In genomic region chr11:87577601-87578248, GRCm38 (mm10) we compare ENCODE assay signal across 9 mouse cellular contexts. TPM values are rescaled to one million over a fixed set of nuclear protein-coding genes. Genes with fewer than 3 reads are reported as not detected.
DNase-seq lines count a peak whose midpoint lies in the region; ATAC-seq and TF ChIP-seq lines count a peak whose summit lies in the region.
"Had no signal": no experiment of that assay in that cellular context is flagged by ENCODE, and none has a peak within 500 bp of the region (broad histone marks: within the 10 kb centered on the region; RNA-seq: fewer than 3 reads in every experiment).

No protein-coding gene starts in this region.

- peak overlapping the region; percentile 27 to 72; a peak in 2 of 4 replicates for H3K4me3 ChIP-seq in ES-E14 (ENCODE audit: insufficient read depth in 1 of 2, low read depth in 1 of 2, low read length in 2 of 2, poor library complexity in 1 of 2, severe bottlenecking in 1 of 2)
- H3K4me3 ChIP-seq in hindbrain, embryonic 10.5 days, result peak overlapping the region; percentile 76
- peak overlapping the region; percentile 54 for H3K4me3 ChIP-seq in limb, embryonic 14.5 days (replicated peaks; ENCODE audit: low read length)
- peak overlapping the region; percentile 47 for H3K4me3 ChIP-seq in stomach, postnatal 0 days (ENCODE audit: low read depth, low read length)

- H3K9ac ChIP-seq in ES-E14 (ENCODE audit: insufficient read depth, low read depth, low read length, poor library complexity, severe bottlenecking), result no peak overlapping the region
- H3K9ac ChIP-seq in limb, embryonic 14.5 days (ENCODE audit: low read depth, low read length, severe bottlenecking), result peak overlapping the region; percentile 60
- H3K9ac ChIP-seq in stomach, postnatal 0 days (ENCODE audit: low read length), result peak overlapping the region; percentile 59

- ATAC-seq in limb, embryonic 14.5 days (ENCODE audit: low FRiP score, low read depth), result no peak
- no peak for ATAC-seq in stomach, postnatal 0 days (ENCODE audit: low FRiP score, low TSS enrichment)

- H3K4me1 ChIP-seq in ES-E14 (ENCODE audit: control insufficient read depth in 2 of 2, insufficient read depth in 2 of 2, low read length in 2 of 2, poor library complexity in 1 of 2), result peaks cover 5 to 18% of the 10 kb centered on the region in 2 experiments; a peak in 2 of 4 replicates
- H3K4me1 ChIP-seq in hindbrain, embryonic 10.5 days (replicated peaks), result peaks cover 66% of the 10 kb centered on the region
- peaks cover 6% of the 10 kb centered on the region for H3K4me1 ChIP-seq in limb, embryonic 14.5 days (ENCODE audit: control insufficient read depth, insufficient read depth, low read length)
- peaks cover 3% of the 10 kb centered on the region; the same call in 1 of the 2 replicates for H3K4me1 ChIP-seq in stomach, postnatal 0 days (replicated peaks; ENCODE audit: control insufficient read depth, insufficient read depth)

- in situ Hi-C loops in ES-E14 (cut with MboI; ENCODE audit: low sequenced_read_pairs in 2 of 2, unreplicated experiment in 2 of 2), result no loop called here

- TF ChIP-seq POLR2A in limb, embryonic 14.5 days (IDR thresholded peaks at IDR 0.05; ENCODE audit: borderline replicate concordance, extremely low read depth, insufficient read depth, insufficient read length), result no peak

- DNase-seq in cerebellum, adult 9-11 months, result peak; percentile 38
- DNase-seq in cerebellum, postnatal 14 days, result no peak
- DNase-seq in ES-E14 (ENCODE audit: low read depth, low spot score), result no peak
- DNase-seq in hindbrain, embryonic 10.5 days (ENCODE audit: low spot score), result no peak
- DNase-seq in limb, embryonic 14.5 days (ENCODE audit: low spot score), result no peak
- no peak for DNase-seq in stomach, postnatal 0 days (ENCODE audit: low spot score)
- no peak for DNase-seq in c-Kit-positive CD71-positive TER-119-positive erythroid progenitor cells, embryonic 14.5 days (ENCODE audit: low spot score)
- no peak for DNase-seq in layer of hippocampus, adult 9-11 months

- no peaks in the 10 kb centered on the region for H3K36me3 ChIP-seq in ES-E14 (ENCODE audit: control insufficient read depth, insufficient read depth, low read length, poor library complexity, severe bottlenecking)
- H3K36me3 ChIP-seq in hindbrain, embryonic 10.5 days, result no peaks in the 10 kb centered on the region
- H3K36me3 ChIP-seq in limb, embryonic 14.5 days (ENCODE audit: control insufficient read depth, insufficient read depth, low read length), result no peaks in the 10 kb centered on the region
- H3K36me3 ChIP-seq in stomach, postnatal 0 days (ENCODE audit: control insufficient read depth, insufficient read depth, low read length), result no peaks in the 10 kb centered on the region

- H3K9me3 ChIP-seq in ES-E14 (ENCODE audit: control insufficient read depth, insufficient read depth, low read depth, low read length), result no peaks in the 10 kb centered on the region
- no peaks in the 10 kb centered on the region for H3K9me3 ChIP-seq in hindbrain, embryonic 10.5 days
- H3K9me3 ChIP-seq in limb, embryonic 14.5 days (ENCODE audit: control insufficient read depth, low read length), result no peaks in the 10 kb centered on the region
- no peaks in the 10 kb centered on the region for H3K9me3 ChIP-seq in stomach, postnatal 0 days (ENCODE audit: control insufficient read depth, low read length)

- no peak for TF ChIP-seq EP300 in stomach, postnatal 0 days (optimal IDR thresholded peaks at IDR 0.05)

- H3K27ac ChIP-seq in ES-E14 (ENCODE audit: insufficient read depth, low read depth, low read length, poor library complexity, severe bottlenecking), result no peak overlapping the region
- no peak overlapping the region for H3K27ac ChIP-seq in hindbrain, embryonic 10.5 days
- no peak overlapping the region for H3K27ac ChIP-seq in limb, embryonic 14.5 days (replicated peaks; ENCODE audit: low read depth, low read length)
- H3K27ac ChIP-seq in stomach, postnatal 0 days (replicated peaks), result no peak overlapping the region

- TF ChIP-seq CTCF in stomach, postnatal 0 days (IDR thresholded peaks at IDR 0.05; ENCODE audit: low read depth), result no peak

- 18% methylated on average over 6 of the region's 6 CpGs for WGBS in hindbrain, embryonic 10.5 days
- 20% methylated on average over 6 of the region's 6 CpGs for WGBS in limb, embryonic 14.5 days
- 33% methylated on average over 6 of the region's 6 CpGs for WGBS in stomach, postnatal 0 days

- H3K27me3 ChIP-seq in hindbrain, embryonic 10.5 days (ENCODE audit: insufficient read depth, poor library complexity, severe bottlenecking), result peaks cover 32% of the 10 kb centered on the region
- no peaks in the 10 kb centered on the region for H3K27me3 ChIP-seq in limb, embryonic 14.5 days (ENCODE audit: control insufficient read depth, insufficient read depth, low read length)
- H3K27me3 ChIP-seq in stomach, postnatal 0 days (ENCODE audit: control insufficient read depth, insufficient read depth, low read length), result no peaks in the 10 kb centered on the region

- peak overlapping the region; percentile 89 for H3K4me2 ChIP-seq in limb, embryonic 14.5 days (replicated peaks; ENCODE audit: low read depth, low read length, severe bottlenecking)
- H3K4me2 ChIP-seq in stomach, postnatal 0 days (replicated peaks; ENCODE audit: low read depth), result peak overlapping the region; percentile 75

TF ChIP-seq in ES-E14, 5 proteins besides CTCF, POLR2A, EP300 and RAD21:
- no peak for TF ChIP-seq ZNF384 (IDR thresholded peaks at IDR 0.05; ENCODE audit: low read depth, low read length)
- no peak for TF ChIP-seq HCFC1 (IDR thresholded peaks at IDR 0.05; ENCODE audit: borderline replicate concordance, insufficient read depth, low read length)
- no peak for TF ChIP-seq CHD2 (IDR thresholded peaks at IDR 0.05; ENCODE audit: low read depth, low read length)
- TF ChIP-seq MAFK (IDR thresholded peaks at IDR 0.05; ENCODE audit: insufficient read depth, low read depth, low read length), result no peak
- no peak for TF ChIP-seq ZC3H11A (IDR thresholded peaks at IDR 0.05; ENCODE audit: borderline replicate concordance, low read depth, low read length)
TF ChIP-seq in ES-E14: peak in this region for 0.

RNA-seq across cellular contexts. Expression of gene Sept4, which starts 9.0 kb away (rescaled TPM):
- total RNA-seq in ES-E14 (2012; rRNA removed), result 6.1 and 6.6 TPM in 2 replicates
- 7.4 and 11.2 TPM in 2 replicates for polyA plus RNA-seq in hindbrain, embryonic 10.5 days (2016; fragmentation: Nextera tagmentation; extraction: Ambion mirVana)
- polyA plus RNA-seq in limb, embryonic 14.5 days (2012; rRNA removed), result 20.4 and 25.8 TPM in 2 replicates
- 20.5 and 25.7 TPM in 2 replicates for polyA plus RNA-seq in limb, embryonic 14.5 days (2014; fragmentation: Nextera tagmentation; extraction: Ambion mirVana)
- polyA plus RNA-seq in stomach, postnatal 0 days (2015; fragmentation: Nextera tagmentation; extraction: Ambion mirVana), result 25.5 and 26.3 TPM in 2 replicates

RNA-seq across cellular contexts. Expression of gene Gm11492, which starts 11.3 kb away (rescaled TPM):
- 0.27 and 0.32 TPM in 2 replicates for total RNA-seq in ES-E14 (2012; rRNA removed)
- not detected in 2 replicates for polyA plus RNA-seq in hindbrain, embryonic 10.5 days (2016; fragmentation: Nextera tagmentation; extraction: Ambion mirVana)
- not detected in 2 replicates for polyA plus RNA-seq in limb, embryonic 14.5 days (2012; rRNA removed)
- not detected in 2 replicates for polyA plus RNA-seq in limb, embryonic 14.5 days (2014; fragmentation: Nextera tagmentation; extraction: Ambion mirVana)
- polyA plus RNA-seq in stomach, postnatal 0 days (2015; fragmentation: Nextera tagmentation; extraction: Ambion mirVana), result not detected in 2 replicates
- polyA plus RNA-seq: C2C12 had no signal

RNA-seq across cellular contexts. Expression of gene Mtmr4, which starts 14.2 kb away (rescaled TPM):
- total RNA-seq in ES-E14 (2012; rRNA removed), result 26.2 and 27.7 TPM in 2 replicates
- 68.8 and 70.5 TPM in 2 replicates for polyA plus RNA-seq in hindbrain, embryonic 10.5 days (2016; fragmentation: Nextera tagmentation; extraction: Ambion mirVana)
- 33.2 and 37.8 TPM in 2 replicates for polyA plus RNA-seq in limb, embryonic 14.5 days (2012; rRNA removed)
- 29.0 and 29.5 TPM in 2 replicates for polyA plus RNA-seq in limb, embryonic 14.5 days (2014; fragmentation: Nextera tagmentation; extraction: Ambion mirVana)
- polyA plus RNA-seq in stomach, postnatal 0 days (2015; fragmentation: Nextera tagmentation; extraction: Ambion mirVana), result 9.4 and 11.5 TPM in 2 replicates

RNA-seq across cellular contexts. Expression of gene Hsf5, which starts 39.2 kb away (rescaled TPM):
- 0.32 and 0.40 TPM in 2 replicates for total RNA-seq in ES-E14 (2012; rRNA removed)
- polyA plus RNA-seq in hindbrain, embryonic 10.5 days (2016; fragmentation: Nextera tagmentation; extraction: Ambion mirVana), result 0.39 and 0.46 TPM in 2 replicates
- 0.15 and 0.26 TPM in 2 replicates for polyA plus RNA-seq in limb, embryonic 14.5 days (2012; rRNA removed)
- polyA plus RNA-seq in limb, embryonic 14.5 days (2014; fragmentation: Nextera tagmentation; extraction: Ambion mirVana), result 0.21 and 0.25 TPM in 2 replicates
- 0.12 TPM in 1 of 2 replicates, not detected in the other for polyA plus RNA-seq in stomach, postnatal 0 days (2015; fragmentation: Nextera tagmentation; extraction: Ambion mirVana)
